Mouse (Mus musculus) testis, postnatal 14 days (tissue): Measurements from ENCODE around the gene Tenm2.

Source experiments
- DNase-seq: peaks from one replicate; pipeline ENCODE4 v3.0.0; 2021; ENCODE audit warnings: low spot score

Gene Tenm2

DNA sequence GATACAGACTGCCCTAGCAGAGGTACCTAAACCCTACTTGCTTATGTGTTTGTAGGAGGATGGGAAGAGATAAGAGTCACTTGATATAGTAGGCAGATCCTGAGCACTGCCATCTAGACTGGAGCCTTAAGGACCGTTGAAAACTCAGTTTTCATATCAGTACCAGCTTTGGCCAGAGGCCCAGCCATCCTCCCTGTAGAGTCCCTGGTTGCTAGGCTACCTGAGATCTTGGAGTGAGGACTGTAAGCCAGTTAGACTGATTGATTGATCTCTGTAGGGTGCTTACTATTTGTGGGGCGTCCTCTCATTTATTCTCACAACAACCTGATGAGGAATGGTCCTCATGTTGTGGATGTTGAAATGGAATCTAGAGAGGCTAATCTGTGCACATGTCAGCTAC lies 1041.4 kb downstream of the Tenm2 start:
- no peak for DNase-seq

- DNase-seq, result no peak
Observed at GRCm38 (mm10) chr11:36176106-36176505, 1059.7 kb downstream of the Tenm2 start.

DNA sequence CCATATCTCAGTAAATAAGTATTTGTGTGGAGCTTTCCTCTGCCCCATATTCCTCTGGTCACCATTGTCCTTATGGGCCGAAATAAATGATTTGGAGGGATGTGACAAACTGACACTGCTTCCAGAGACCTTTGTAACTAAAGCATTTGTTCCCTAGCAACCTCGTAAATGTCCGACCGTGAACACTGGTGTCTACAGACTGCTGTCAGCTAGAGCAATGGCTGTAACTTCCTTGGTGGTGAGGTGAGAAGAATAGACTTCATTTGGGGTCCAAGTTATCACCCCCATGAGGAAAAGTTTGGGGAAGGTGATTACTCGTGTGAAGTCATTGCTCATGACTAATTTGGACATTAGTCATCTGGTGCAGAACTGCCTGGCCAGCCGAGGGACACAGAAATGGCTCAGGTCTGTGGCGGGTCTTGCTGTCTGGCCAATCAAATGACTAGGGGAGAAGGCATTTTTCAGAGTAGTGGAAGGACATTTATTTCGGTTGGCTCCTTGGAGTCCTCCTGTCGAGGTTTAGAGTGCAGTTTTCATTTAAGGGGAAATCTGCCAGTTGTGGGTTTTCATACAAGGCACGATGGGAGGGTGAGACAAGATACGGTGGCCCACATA lies 1062.6 kb downstream of the Tenm2 start:
- no peak for DNase-seq

DNA sequence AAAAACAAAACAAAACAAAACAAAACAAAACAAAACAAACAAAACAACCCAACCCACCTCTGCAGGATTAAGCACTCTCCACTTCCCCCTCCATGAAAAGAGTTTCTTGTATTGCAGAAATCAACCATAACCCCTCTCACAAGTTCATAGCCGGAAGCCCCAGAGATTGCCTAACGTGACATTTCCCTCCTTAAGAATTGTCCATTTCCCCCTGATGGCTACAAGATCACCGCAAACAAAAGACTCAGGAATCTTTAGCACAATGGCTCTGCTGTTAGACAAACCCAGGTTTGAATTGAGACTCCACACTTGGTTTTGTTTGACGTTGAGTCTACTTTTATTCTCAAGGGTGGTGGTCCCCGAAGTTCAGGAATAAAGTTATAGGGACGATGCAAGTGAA lies 1063.2 kb downstream of the Tenm2 start:
- no peak for DNase-seq

GRCm38 (mm10) chr11:36171991-36172390 lies 1063.8 kb downstream of the Tenm2 start:
- no peak for DNase-seq

DNA sequence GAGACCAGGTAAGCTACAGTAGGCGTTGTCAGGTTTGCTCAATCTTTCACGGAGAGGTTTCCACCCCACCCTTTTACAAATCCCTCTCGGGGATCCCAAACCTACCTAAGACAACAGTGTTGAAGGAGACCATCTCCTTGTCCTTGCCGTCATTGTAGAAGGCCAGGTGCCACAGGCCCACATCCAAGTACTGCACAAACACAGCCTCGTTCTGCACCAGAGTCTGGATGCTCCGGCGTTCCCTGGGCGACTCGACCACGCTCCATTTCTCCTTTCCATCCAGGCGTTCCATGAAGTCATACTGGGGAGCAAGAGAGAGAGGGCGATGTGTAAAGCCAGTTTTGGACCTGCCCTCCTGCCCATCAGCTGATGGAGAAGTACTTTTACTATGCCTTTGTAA lies 1064.5 kb downstream of the Tenm2 start:
- DNase-seq, result no peak

DNA sequence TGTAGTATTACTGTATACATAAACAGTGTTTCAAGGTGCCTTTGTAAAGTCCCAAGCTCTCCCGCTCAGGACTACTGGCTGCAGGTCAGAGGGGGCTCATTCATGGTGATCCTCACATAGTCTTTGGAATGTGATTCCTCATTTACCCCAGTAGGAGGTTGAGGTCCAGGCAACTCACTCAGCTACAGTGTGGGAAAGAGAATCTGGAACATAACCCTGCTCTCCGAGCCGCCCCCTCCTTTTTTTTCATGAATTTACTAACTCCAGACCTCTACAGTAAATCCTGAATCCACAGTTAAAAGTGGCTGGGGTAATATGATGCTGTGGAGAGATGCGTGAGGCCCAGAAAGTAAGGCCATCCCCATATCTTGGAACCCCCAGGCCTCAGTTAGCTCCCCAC lies 1066.0 kb downstream of the Tenm2 start:
- DNase-seq, result no peak

GRCm38 (mm10) chr11:36168921-36169537 lies 1066.7 kb downstream of the Tenm2 start:
- no peak for DNase-seq

DNA sequence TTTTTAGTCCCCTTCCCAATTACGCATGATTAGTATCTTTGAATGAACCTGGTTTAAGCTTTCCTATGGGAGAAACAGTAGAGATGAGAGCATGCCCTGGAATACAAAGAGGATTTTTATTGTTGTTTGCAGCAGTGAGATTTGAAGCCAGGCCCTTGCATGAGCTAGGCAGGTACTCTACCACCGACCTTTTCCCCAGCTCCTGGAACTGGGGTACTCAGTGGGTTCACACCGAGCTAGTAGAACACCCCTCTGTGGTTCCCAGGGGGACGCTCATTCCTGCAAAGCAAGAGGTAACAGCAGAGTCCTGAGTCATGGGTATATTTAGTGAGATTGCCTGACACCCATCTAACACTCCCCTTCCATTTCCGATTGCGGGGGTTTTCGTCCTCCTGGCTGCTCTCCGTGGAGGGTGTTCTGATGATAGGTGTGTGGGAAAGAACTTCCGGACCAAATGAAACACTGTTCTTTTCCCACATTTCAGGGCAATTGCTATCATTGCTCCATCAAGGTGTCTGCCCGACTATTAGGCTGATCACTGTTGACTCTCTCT lies 1067.9 kb downstream of the Tenm2 start:
- DNase-seq, result no peak

GRCm38 (mm10) chr11:36163580-36163979 lies 1072.2 kb downstream of the Tenm2 start:
- no peak for DNase-seq

GRCm38 (mm10) chr11:36161765-36162321 lies 1073.9 kb downstream of the Tenm2 start:
- DNase-seq, result no peak

GRCm38 (mm10) chr11:36153450-36153849 lies 1082.3 kb downstream of the Tenm2 start:
- no peak for DNase-seq

DNA sequence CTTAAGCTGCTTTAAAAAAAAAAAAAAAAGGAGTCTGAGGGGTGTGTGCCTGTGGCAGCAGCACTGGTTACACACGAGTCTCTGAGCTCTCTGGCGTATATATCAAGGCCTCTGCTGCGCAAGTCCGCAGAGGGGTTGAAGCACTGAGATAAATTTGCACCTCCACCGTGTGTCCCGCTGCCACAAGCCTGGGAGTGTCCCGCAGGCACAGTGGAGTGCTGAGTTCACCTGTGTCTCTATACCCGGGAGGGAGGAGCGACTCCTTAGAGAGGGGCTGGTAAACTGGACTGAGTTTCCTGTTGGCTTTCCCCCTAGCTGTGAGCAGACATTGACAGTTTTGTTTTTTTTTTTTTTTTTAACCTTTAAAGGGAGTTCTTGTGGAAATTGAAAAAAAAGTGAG lies 1082.8 kb downstream of the Tenm2 start:
- no peak for DNase-seq

GRCm38 (mm10) chr11:36152226-36152625 lies 1083.5 kb downstream of the Tenm2 start:
- no peak for DNase-seq

DNA sequence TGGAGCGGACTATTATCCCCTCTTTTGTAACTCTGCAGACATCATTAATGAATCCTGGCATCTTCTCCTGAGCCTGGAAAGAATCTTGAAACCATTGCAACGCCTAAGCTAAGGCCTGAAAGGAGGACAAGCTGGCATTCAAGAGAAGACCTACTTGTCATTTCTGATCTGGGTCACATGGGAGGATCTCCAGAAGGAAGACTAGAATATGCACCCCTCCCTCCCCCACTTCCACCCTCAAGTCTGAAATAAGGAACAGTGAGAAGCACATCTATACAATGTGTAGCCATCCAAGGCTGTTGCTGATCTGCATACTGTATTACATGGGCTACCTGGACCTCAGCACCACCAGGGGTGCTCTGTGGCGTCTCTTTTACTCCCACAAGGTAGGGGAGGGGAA lies 1086.7 kb downstream of the Tenm2 start:
- DNase-seq, result no peak

- no peak for DNase-seq
Observed at GRCm38 (mm10) chr11:36145057-36145456, 1090.7 kb downstream of the Tenm2 start.

GRCm38 (mm10) chr11:36140411-36140810 lies 1095.4 kb downstream of the Tenm2 start:
- no peak for DNase-seq

- no peak for DNase-seq
Observed at GRCm38 (mm10) chr11:36139521-36139920, 1096.2 kb downstream of the Tenm2 start.

- no peak for DNase-seq
Observed at GRCm38 (mm10) chr11:36137840-36138239, 1097.9 kb downstream of the Tenm2 start.

GRCm38 (mm10) chr11:36137276-36137675 lies 1098.5 kb downstream of the Tenm2 start:
- no peak for DNase-seq

DNA sequence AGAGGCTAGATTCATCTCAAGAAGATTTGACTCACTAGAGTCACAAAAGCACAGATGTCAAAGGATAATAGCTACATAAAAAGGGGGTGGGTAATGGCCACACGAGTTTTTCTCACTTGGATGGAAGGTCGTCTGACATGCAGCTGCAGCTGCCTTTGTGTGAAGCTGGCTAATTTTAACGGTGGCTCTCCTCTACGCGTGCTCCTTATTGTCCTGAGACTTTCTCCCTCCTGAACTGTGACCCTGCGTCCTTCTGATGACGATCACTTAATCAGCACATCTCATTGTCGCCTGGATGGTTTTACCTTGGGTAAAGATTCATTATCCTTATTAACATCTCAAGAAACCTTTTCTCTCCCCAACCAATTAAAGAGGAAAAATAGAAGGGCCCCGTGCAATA lies 1101.1 kb downstream of the Tenm2 start:
- no peak for DNase-seq

DNA sequence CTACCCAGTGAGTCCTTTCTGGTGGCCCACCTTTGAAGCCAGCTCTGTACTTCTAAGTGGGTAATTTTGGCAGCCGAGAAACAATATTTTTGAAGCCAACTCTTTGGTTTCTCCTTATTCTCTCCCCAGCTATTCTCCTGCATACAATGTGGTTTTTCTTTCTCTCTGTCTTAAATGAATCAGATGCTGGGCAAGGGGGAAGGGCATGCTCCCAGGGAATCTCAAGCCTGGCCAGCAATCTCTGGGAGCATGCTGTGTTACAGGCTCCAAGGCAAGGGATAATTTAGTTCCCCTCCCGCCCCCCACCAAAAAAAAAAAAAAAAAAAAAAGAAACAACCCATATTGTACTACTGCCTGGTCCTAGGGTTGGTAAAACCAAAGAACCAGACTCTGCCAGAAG lies 1112.5 kb downstream of the Tenm2 start:
- DNase-seq, result no peak

- no peak for DNase-seq
Observed at GRCm38 (mm10) chr11:36121410-36121929, 1114.3 kb downstream of the Tenm2 start.
